Mouse (Mus musculus) kidney, adult 2 months (tissue): ENCODE measurements around the gene Dck. TPM values are rescaled to one million over a fixed set of nuclear protein-coding genes. Genes with fewer than 3 reads are reported as not detected.
A peak's percentile ranks its signal among the peaks of the same experiment; 100 is the strongest.

Source experiments
- DNase-seq: peaks from one replicate; pipeline ENCODE4 v3.0.0; 2021
- H3K27ac ChIP-seq: fragments of 200-500 bp; 2 replicates; pipeline ENCODE4 v1.5.1; 2012; ENCODE audit warnings: low read depth, low read length, control low read depth, inconsistent platforms; ENCODE audit not compliant: insufficient read depth
- H3K27me3 ChIP-seq: fragments of 200-500 bp; replicated peaks from 2 replicates; pipeline ENCODE4 v1.6.1; 2012; ENCODE audit warnings: mild to moderate bottlenecking, moderate library complexity, low read length, inconsistent platforms; ENCODE audit not compliant: control insufficient read depth, insufficient read depth
- H3K36me3 ChIP-seq: fragments of 200-500 bp; 2 replicates; pipeline ENCODE4 v1.6.1; 2012; ENCODE audit warnings: mild to moderate bottlenecking, moderate library complexity, low read length, inconsistent platforms; ENCODE audit not compliant: control insufficient read depth, insufficient read depth
- H3K4me1 ChIP-seq: fragments of 200-500 bp; 2 replicates; pipeline ENCODE4 v1.6.1; 2011; ENCODE audit warnings: low read length; ENCODE audit not compliant: control insufficient read depth, insufficient read depth
- H3K4me3 ChIP-seq: fragments of 200-500 bp; 2 replicates; pipeline ENCODE4 v1.5.1; 2011; ENCODE audit warnings: mild to moderate bottlenecking, low read depth, low read length, control low read depth; ENCODE audit not compliant: insufficient read depth
- CTCF ChIP-seq: fragments of 200-500 bp; conservative IDR thresholded peaks from 2 replicates; pipeline ENCODE4 v1.5.1; 2011; ENCODE audit warnings: low read depth, mild to moderate bottlenecking, control low read depth, low read length, moderate library complexity, mixed read lengths; ENCODE audit not compliant: insufficient read depth, insufficient read length
- POLR2A ChIP-seq: fragments of 200-500 bp; IDR thresholded peaks from one replicate; pipeline ENCODE4 v1.6.1; 2011; ENCODE audit warnings: low read depth, low read length, control low read depth
- WGBS: fragments of 180-500 bp; shearing (Covaris S2); methylation state at CpG from one replicate; pipeline ENCODE4 v1.1.7; 2018; 5-methylcytosine and 5-hydroxymethylcytosine counted together
- polyA plus RNA-seq: library from polyadenylated mRNA; depleted of rRNA; stranded (reverse); fragments of >200 nt; gene quantifications from 2 replicates; pipeline ENCODE4 v1.2.3, GENCODE M21; 2012; rRNA removed

Dck gene
- 1.4 and 2.0 TPM in 2 replicates for polyA plus RNA-seq

- Histone ChIP-seq H3K27ac (peak within 1 kb of the TSS; percentile 54), H3K4me3 (peak within 1 kb of the TSS; percentile 95), H3K27me3 (no peaks in the 10 kb centered on the region), H3K36me3 (no peaks in the 10 kb centered on the region), H3K4me1 (peaks cover 4% of the 10 kb centered on the region; the same call in 1 of the 2 replicates)
- peak; percentile 99 for DNase-seq
- TF ChIP-seq POLR2A, result peak; percentile 21
- TF ChIP-seq CTCF, result no peak
- under 1% methylated on average over 51 of the region's 51 CpGs for WGBS
Measured at GRCm38 (mm10) chr5:88764987-88765481, at the start of gene Dck. TSS of gene Dck (plus strand) at chr5:88764996.

GRCm38 (mm10) chr5:88716983-88717382 is 47.8 kb upstream of the Dck start:
- TF ChIP-seq CTCF, result no peak
- no peak for TF ChIP-seq POLR2A
- Histone ChIP-seq H3K4me3 (no peak overlapping the region), H3K27me3 (no peaks in the 10 kb centered on the region), H3K36me3 (no peaks in the 10 kb centered on the region), H3K4me1 (peaks cover 7% of the 10 kb centered on the region; the same call in 1 of the 2 replicates), H3K27ac (no peak overlapping the region)
- DNase-seq, result no peak
- 88% methylated on average over 2 of the region's 2 CpGs for WGBS

- Histone ChIP-seq H3K4me3 (peak within 1 kb of the TSS; percentile 94), H3K27ac (peak within 1 kb of the TSS; percentile 99), H3K4me1 (peaks cover 12% of the 10 kb centered on the region; the same call in 1 of the 2 replicates), H3K36me3 (no peaks in the 10 kb centered on the region), H3K27me3 (no peaks in the 10 kb centered on the region)
- peak; percentile 99 for DNase-seq
- under 1% methylated on average over 54 of the region's 54 CpGs for WGBS
- TF ChIP-seq CTCF, result no peak
- TF ChIP-seq POLR2A, result peak; percentile 94
Measured at GRCm38 (mm10) chr5:88720116-88721002, 44.4 kb upstream of the Dck start, which contains the start of gene Mob1b. TSS of gene Mob1b (plus strand) at chr5:88720855.

- WGBS, result 1% methylated on average over 38 of the region's 38 CpGs
- no peak for DNase-seq
- Histone ChIP-seq H3K27ac (peak overlapping the region; percentile 73), H3K4me3 (peak overlapping the region; percentile 92), H3K4me1 (peaks cover 13% of the 10 kb centered on the region; the same call in 1 of the 2 replicates), H3K36me3 (no peaks in the 10 kb centered on the region), H3K27me3 (no peaks in the 10 kb centered on the region)
- no peak for TF ChIP-seq POLR2A
- no peak for TF ChIP-seq CTCF
Measured at GRCm38 (mm10) chr5:88721003-88721475, 43.8 kb upstream of the Dck start.

GRCm38 (mm10) chr5:88721565-88722212 is 43.1 kb upstream of the Dck start:
- Histone ChIP-seq H3K27ac (peak overlapping the region; percentile 73), H3K36me3 (no peaks in the 10 kb centered on the region), H3K4me1 (peaks cover 15% of the 10 kb centered on the region; the same call in 1 of the 2 replicates), H3K4me3 (peak overlapping the region; percentile 92), H3K27me3 (no peaks in the 10 kb centered on the region)
- WGBS, result 2% methylated on average over 31 of the region's 31 CpGs
- DNase-seq, result peak; percentile 50
- no peak for TF ChIP-seq POLR2A
- no peak for TF ChIP-seq CTCF

- no peak for TF ChIP-seq CTCF
- no peak for TF ChIP-seq POLR2A
- Histone ChIP-seq H3K27ac (no peak overlapping the region), H3K27me3 (no peaks in the 10 kb centered on the region), H3K36me3 (no peaks in the 10 kb centered on the region), H3K4me3 (peak overlapping the region; percentile 92), H3K4me1 (peaks cover 15% of the 10 kb centered on the region; the same call in 1 of the 2 replicates)
- peak; percentile 51 for DNase-seq
- WGBS, result 18% methylated on average over 4 of the region's 4 CpGs
Measured at GRCm38 (mm10) chr5:88722213-88722600, 42.6 kb upstream of the Dck start.
